Mouse (Mus musculus): ENCODE measurements around the gene Olfr785. TPM values are rescaled to one million over a fixed set of nuclear protein-coding genes. Genes with fewer than 3 reads are reported as not detected.
"Not testable (repeated sequence)": the region's sequence is repeated elsewhere in the genome, so short reads cannot be mapped to it uniquely, and the experiment has no call there.

The Olfr785 gene
- total RNA-seq (2015) = not detected in 2 replicates
- not detected in 2 replicates for total RNA-seq (2017)

DNA sequence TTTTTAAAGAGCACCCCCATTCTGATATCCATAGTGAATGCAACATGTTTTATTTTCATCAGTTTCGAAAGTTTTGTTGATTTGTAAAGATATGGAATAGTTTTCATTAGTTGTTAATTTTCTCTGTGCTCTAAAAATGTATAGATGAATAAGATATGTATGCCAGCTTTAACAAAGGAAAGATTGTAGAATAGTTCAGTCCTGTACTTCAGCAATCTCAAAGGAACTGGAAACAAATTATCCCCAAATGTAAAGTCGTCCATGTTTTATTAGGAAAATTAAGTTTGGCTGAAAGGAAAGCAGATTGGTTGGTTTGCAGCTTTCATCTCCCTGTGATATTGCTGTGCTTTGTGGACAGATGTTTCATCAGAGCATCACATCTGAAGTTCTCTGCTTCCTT is at the start of gene Olfr785:
Olfr785 (plus strand) TSS at position 301 of the 400 bp plus-strand sequence.
- ATAC-seq (ENCODE audit: poor library complexity, severe bottlenecking) = no peak

DNA sequence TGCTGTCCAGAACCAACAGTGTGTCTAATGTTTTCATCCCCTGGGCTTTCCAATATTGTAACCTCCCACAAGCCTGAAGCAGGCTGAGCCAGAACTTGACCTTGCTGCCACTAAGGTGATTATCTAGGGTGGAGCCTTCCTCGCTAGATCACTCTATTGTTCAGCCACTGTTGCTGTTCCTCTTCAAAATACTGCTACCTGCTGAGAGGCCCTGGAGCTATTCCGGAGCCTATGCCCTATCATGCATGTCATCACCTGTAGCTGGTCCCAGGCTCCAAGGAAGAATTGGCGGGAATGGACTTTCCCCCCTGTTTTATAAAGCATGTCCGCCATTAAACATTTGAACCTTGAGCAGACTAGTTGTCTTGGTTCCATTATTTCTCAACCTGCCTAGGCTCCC is 48.7 kb upstream of the Olfr785 start:
- ATAC-seq (ENCODE audit: poor library complexity, severe bottlenecking) = not testable (repeated sequence)

DNA sequence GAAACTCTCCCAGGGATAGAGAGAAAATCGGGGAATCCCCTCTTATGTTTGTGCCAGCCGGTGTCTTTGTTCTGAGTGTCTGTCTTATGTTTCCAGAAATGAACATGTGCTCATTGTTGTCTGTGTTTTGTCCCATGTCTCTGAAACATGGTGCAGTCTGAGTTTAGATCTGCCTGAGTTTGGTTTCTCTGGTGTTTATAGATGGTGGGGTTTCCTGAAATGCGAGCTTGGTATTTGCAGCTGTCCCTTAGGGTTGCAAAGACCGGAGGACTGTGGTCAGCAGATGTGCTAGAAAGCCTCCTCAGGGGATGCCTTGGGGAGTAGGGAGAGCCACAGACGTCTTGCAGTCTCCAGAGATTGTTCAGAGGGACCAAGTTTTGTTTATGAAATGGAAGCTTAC is 47.9 kb upstream of the Olfr785 start:
- no peak for ATAC-seq (ENCODE audit: poor library complexity, severe bottlenecking)

DNA sequence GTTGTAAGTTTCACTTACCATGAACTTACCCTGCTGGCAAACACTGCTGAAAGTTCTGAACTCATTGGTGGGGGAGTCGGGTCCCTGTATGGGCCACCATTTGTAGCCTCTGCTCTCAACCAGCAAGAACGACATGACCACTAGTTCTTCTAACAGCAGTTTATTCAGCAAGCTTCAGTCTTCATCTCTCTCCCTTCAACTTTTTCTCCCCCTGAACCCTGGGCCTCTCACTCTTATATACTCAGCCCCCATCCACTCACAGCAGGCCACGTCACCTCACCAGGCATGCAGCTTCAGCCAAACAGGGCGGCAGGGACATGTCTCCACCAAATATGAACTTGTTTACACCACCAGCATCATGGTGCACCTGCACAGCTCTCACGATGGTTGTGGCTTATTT is 31.2 kb upstream of the Olfr785 start:
- not testable (repeated sequence) for ATAC-seq (ENCODE audit: poor library complexity, severe bottlenecking)

DNA sequence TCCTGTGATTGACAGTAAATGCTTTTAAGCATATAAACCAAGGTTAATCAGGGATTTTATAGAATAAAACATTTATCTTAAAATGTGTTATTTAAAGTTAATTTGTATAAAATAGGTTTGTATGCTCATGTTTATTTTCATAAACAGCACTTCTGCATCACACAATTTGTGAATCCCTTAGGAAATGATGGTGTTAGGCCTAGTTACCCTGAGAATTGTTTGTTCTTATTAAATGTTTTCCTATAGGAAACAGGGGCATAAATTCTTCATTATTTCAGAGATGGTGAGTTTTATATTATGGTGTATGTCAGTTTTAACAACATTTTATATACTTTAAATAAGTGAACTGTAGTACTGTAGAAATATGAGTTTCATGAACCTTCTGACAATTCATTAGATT is 21.4 kb upstream of the Olfr785 start, which contains the start of gene Olfr784:
Olfr784 (plus strand) TSS at position 301 of the 400 bp plus-strand sequence.
- ATAC-seq (ENCODE audit: poor library complexity, severe bottlenecking) = no peak

DNA sequence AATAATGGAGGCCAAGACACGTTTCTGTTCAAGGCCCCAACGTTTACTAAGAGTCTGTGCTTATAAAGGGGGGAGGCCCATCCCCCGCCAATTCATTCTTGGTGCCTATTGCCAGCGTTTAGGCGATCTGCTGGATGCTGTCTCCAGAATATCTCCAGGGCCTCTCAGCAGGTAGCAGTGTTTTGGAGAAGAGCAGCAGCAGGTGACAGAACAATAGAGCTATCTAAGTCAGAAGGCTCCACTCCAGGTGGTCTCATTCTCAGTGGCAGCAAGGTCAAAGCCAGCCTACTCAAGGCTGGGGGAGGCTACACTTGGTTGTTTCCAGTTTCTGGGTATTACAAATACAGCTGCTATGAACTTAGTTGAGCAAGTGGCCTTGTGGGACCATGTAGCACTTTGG is 4.3 kb upstream of the Olfr785 start:
- ATAC-seq (ENCODE audit: poor library complexity, severe bottlenecking) = no peak

DNA sequence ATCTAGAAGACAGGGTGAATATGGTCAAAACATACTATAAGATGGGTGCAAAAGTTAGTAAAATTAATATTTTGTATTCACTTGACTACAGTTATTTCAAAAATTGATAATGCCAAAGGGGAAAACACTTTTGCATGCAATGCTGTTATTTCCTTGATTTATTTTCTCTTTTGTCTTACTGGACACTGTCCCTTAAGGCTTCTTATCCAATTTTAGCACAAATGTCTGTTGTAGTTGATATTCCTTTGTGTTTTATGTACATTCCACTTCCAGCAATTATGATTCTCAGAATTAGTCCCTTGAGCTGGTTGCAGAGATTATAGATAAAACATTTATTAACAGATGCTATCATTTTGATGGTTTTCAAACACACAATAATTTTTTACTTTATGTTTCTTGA is 21.8 kb downstream of the Olfr785 start, which contains the start of gene Olfr786:
Olfr786 (plus strand) TSS at position 301 of the 400 bp plus-strand sequence.
- no peak for ATAC-seq (ENCODE audit: poor library complexity, severe bottlenecking)

Other genes starting within 250 kb of the Olfr785 start
- gene Olfr771, start 240.7 kb upstream of the Olfr785 start, total RNA-seq (2015) = not detected in 2 replicates
- not detected in 2 replicates for gene Olfr771, start 240.7 kb upstream of the Olfr785 start, total RNA-seq (2017)
- not detected in 2 replicates for gene Olfr772, start 227.5 kb upstream of the Olfr785 start, total RNA-seq (2015)
- gene Olfr772, start 227.5 kb upstream of the Olfr785 start, total RNA-seq (2017) = not detected in 2 replicates
- not detected in 2 replicates for gene Olfr773, start 218.0 kb upstream of the Olfr785 start, total RNA-seq (2015)
- not detected in 2 replicates for gene Olfr773, start 218.0 kb upstream of the Olfr785 start, total RNA-seq (2017)
- not detected in 2 replicates for gene Olfr774, start 169.2 kb upstream of the Olfr785 start, total RNA-seq (2015)
- gene Olfr774, start 169.2 kb upstream of the Olfr785 start, total RNA-seq (2017) = not detected in 2 replicates
- gene Olfr775, start 157.0 kb upstream of the Olfr785 start, total RNA-seq (2015) = not detected in 2 replicates
- not detected in 2 replicates for gene Olfr775, start 157.0 kb upstream of the Olfr785 start, total RNA-seq (2017)
- not detected in 2 replicates for gene Olfr776, start 146.3 kb upstream of the Olfr785 start, total RNA-seq (2015)
- gene Olfr776, start 146.3 kb upstream of the Olfr785 start, total RNA-seq (2017) = not detected in 2 replicates
- not detected in 2 replicates for gene Olfr777, start 133.9 kb upstream of the Olfr785 start, total RNA-seq (2015)
- not detected in 2 replicates for gene Olfr777, start 133.9 kb upstream of the Olfr785 start, total RNA-seq (2017)
- gene Olfr780, start 87.3 kb upstream of the Olfr785 start, total RNA-seq (2015) = not detected in 2 replicates
- not detected in 2 replicates for gene Olfr780, start 87.3 kb upstream of the Olfr785 start, total RNA-seq (2017)
- gene Olfr781, start 76.6 kb upstream of the Olfr785 start, total RNA-seq (2015) = not detected in 2 replicates
- not detected in 2 replicates for gene Olfr781, start 76.6 kb upstream of the Olfr785 start, total RNA-seq (2017)
- not detected in 2 replicates for gene Olfr782, start 56.6 kb upstream of the Olfr785 start, total RNA-seq (2015)
- gene Olfr782, start 56.6 kb upstream of the Olfr785 start, total RNA-seq (2017) = not detected in 2 replicates
- gene Olfr784, start 21.3 kb upstream of the Olfr785 start, total RNA-seq (2015) = 0.11 and 0.14 TPM in 2 replicates
- 0.15 and 0.16 TPM in 2 replicates for gene Olfr784, start 21.3 kb upstream of the Olfr785 start, total RNA-seq (2017)
- not detected in 2 replicates for gene Olfr786, start 21.9 kb downstream of the Olfr785 start, total RNA-seq (2015)
- gene Olfr786, start 21.9 kb downstream of the Olfr785 start, total RNA-seq (2017) = not detected in 2 replicates
- gene Olfr787, start 56.4 kb downstream of the Olfr785 start, total RNA-seq (2015) = not detected in 2 replicates
- not detected in 2 replicates for gene Olfr787, start 56.4 kb downstream of the Olfr785 start, total RNA-seq (2017)
- gene Olfr788, start 65.6 kb downstream of the Olfr785 start, total RNA-seq (2015) = not detected in 2 replicates
- gene Olfr788, start 65.6 kb downstream of the Olfr785 start, total RNA-seq (2017) = not detected in 2 replicates
- gene Olfr789, start 79.3 kb downstream of the Olfr785 start, total RNA-seq (2015) = not detected in 2 replicates
- gene Olfr789, start 79.3 kb downstream of the Olfr785 start, total RNA-seq (2017) = not detected in 2 replicates
- not detected in 2 replicates for gene Olfr790, start 93.1 kb downstream of the Olfr785 start, total RNA-seq (2015)
- gene Olfr790, start 93.1 kb downstream of the Olfr785 start, total RNA-seq (2017) = not detected in 2 replicates
- gene Olfr791, start 116.4 kb downstream of the Olfr785 start, total RNA-seq (2015) = not detected in 2 replicates
- gene Olfr791, start 116.4 kb downstream of the Olfr785 start, total RNA-seq (2017) = not detected in 2 replicates
- not detected in 2 replicates for gene Olfr792, start 133.7 kb downstream of the Olfr785 start, total RNA-seq (2015)
- gene Olfr792, start 133.7 kb downstream of the Olfr785 start, total RNA-seq (2017) = not detected in 2 replicates
- gene Olfr794, start 162.2 kb downstream of the Olfr785 start, total RNA-seq (2015) = not detected in 2 replicates
- gene Olfr794, start 162.2 kb downstream of the Olfr785 start, total RNA-seq (2017) = not detected in 2 replicates
- not detected in 2 replicates for gene Olfr796, start 207.1 kb downstream of the Olfr785 start, total RNA-seq (2015)
- gene Olfr796, start 207.1 kb downstream of the Olfr785 start, total RNA-seq (2017) = not detected in 2 replicates
- not detected in 2 replicates for gene Olfr798, start 222.5 kb downstream of the Olfr785 start, total RNA-seq (2015)
- not detected in 2 replicates for gene Olfr798, start 222.5 kb downstream of the Olfr785 start, total RNA-seq (2017)
- gene Olfr799, start 232.1 kb downstream of the Olfr785 start, total RNA-seq (2015) = not detected in 2 replicates
- not detected in 2 replicates for gene Olfr799, start 232.1 kb downstream of the Olfr785 start, total RNA-seq (2017)

Measured in megakaryocyte, adult 5-6 weeks (primary cell).